Mouse (Mus musculus) thymus, adult 2 months (tissue): Measurements from ENCODE around the gene Egfl8. TPM values are rescaled to one million over a fixed set of nuclear protein-coding genes. Genes with fewer than 3 reads are reported as not detected.

ENCODE experiments used
- DNase-seq: peaks from one replicate; pipeline ENCODE4 v3.0.0; 2021
- H3K27ac ChIP-seq: fragments of 200-500 bp; 2 replicates; pipeline ENCODE4 v1.5.1; 2012; ENCODE audit warnings: low read length, control low read depth; ENCODE audit not compliant: control insufficient read depth, insufficient read depth
- H3K27me3 ChIP-seq: fragments of 200-500 bp; 2 replicates; pipeline ENCODE4 v1.6.1; 2012; ENCODE audit warnings: mild to moderate bottlenecking, low read length, moderate library complexity, mixed read lengths; ENCODE audit not compliant: control insufficient read depth, insufficient read depth
- H3K36me3 ChIP-seq: fragments of 200-500 bp; 2 replicates; pipeline ENCODE4 v1.6.1; 2012; ENCODE audit warnings: mild to moderate bottlenecking, low read length, moderate library complexity; ENCODE audit not compliant: control insufficient read depth, insufficient read depth
- H3K4me1 ChIP-seq: fragments of 200-500 bp; replicated peaks from 2 replicates; pipeline ENCODE4 v1.6.1; 2012; ENCODE audit warnings: low read length; ENCODE audit not compliant: control insufficient read depth, insufficient read depth
- H3K4me3 ChIP-seq: fragments of 200-500 bp; 2 replicates; pipeline ENCODE4 v1.5.1; 2012; ENCODE audit warnings: mild to moderate bottlenecking, low read length, control low read depth, moderate library complexity; ENCODE audit not compliant: control insufficient read depth, insufficient read depth
- CTCF ChIP-seq: fragments of 200-500 bp; IDR thresholded peaks from 2 replicates; pipeline ENCODE4 v1.5.1; 2012; ENCODE audit warnings: mild to moderate bottlenecking, control low read depth, low read length, moderate library complexity, borderline replicate concordance; ENCODE audit not compliant: control insufficient read depth, poor library complexity, insufficient read depth; ENCODE audit errors: extremely low read depth
- POLR2A ChIP-seq: fragments of 200-500 bp; IDR thresholded peaks from 2 replicates; pipeline ENCODE4 v1.6.1; 2012; ENCODE audit warnings: mild to moderate bottlenecking, low read length, control low read depth, moderate library complexity; ENCODE audit not compliant: control insufficient read depth, poor library complexity, insufficient read depth; ENCODE audit errors: extremely low read depth
- WGBS: fragments of 180-500 bp; shearing (Covaris S2); methylation state at CpG from one replicate; pipeline ENCODE4 v1.1.7; 2018; 5-methylcytosine and 5-hydroxymethylcytosine counted together
- polyA plus RNA-seq: library from polyadenylated mRNA; depleted of rRNA; stranded (reverse); fragments of >200 nt; gene quantifications from 2 replicates; pipeline ENCODE4 v1.2.3, GENCODE M21; 2012

Gene Egfl8
- polyA plus RNA-seq, 1 experiment, result 16.0 TPM

- no peak for DNase-seq
- no peaks in the 10 kb centered on the region for H3K36me3 ChIP-seq
- peak overlapping the region; percentile 68 for H3K27ac ChIP-seq
- no peak for TF ChIP-seq POLR2A
- TF ChIP-seq CTCF, result no peak
- peak overlapping the region; percentile 62 for H3K4me3 ChIP-seq
- 27% methylated on average over 24 of the region's 24 CpGs for WGBS
- no peaks in the 10 kb centered on the region for H3K27me3 ChIP-seq
- H3K4me1 ChIP-seq, result peaks cover 36% of the 10 kb centered on the region
Observed at GRCm38 (mm10) chr17:34604511-34605237, 11.1 kb downstream of the Egfl8 start.

- Histone ChIP-seq H3K36me3 (no peaks in the 10 kb centered on the region), H3K4me1 (peaks cover 36% of the 10 kb centered on the region), H3K27me3 (no peaks in the 10 kb centered on the region), H3K4me3 (peak within 1 kb of the TSS; percentile 87), H3K27ac (peak within 1 kb of the TSS; percentile 84)
- under 1% methylated on average over 35 of the region's 35 CpGs for WGBS
- TF ChIP-seq POLR2A, result peak; percentile 79
- TF ChIP-seq CTCF, result 0 out of 2 replicates have a peak, but pooled peaks have one; percentile 62
- peak; percentile 98 for DNase-seq
Observed at GRCm38 (mm10) chr17:34604061-34604508, 11.7 kb downstream of the Egfl8 start, which contains the start of gene Agpat1. Gene Agpat1 (plus strand): TSS chr17:34604262.

GRCm38 (mm10) chr17:34603375-34604060 is 12.3 kb downstream of the Egfl8 start, which contains the start of gene Rnf5:
Gene Rnf5 (minus strand): TSS chr17:34603690.
- H3K27me3 ChIP-seq, result no peaks in the 10 kb centered on the region
- TF ChIP-seq POLR2A (peak; percentile 47), CTCF (no peak)
- peak within 1 kb of the TSS; percentile 87 for H3K4me3 ChIP-seq
- no peaks in the 10 kb centered on the region for H3K36me3 ChIP-seq
- DNase-seq, result peak; percentile 97
- 1% methylated on average over 30 of the region's 30 CpGs for WGBS
- H3K27ac ChIP-seq, result peak within 1 kb of the TSS; percentile 84
- H3K4me1 ChIP-seq, result peaks cover 32% of the 10 kb centered on the region

- DNase-seq, result no peak
- peaks cover 25% of the 10 kb centered on the region for H3K4me1 ChIP-seq
- H3K36me3 ChIP-seq, result no peaks in the 10 kb centered on the region
- H3K27me3 ChIP-seq, result no peaks in the 10 kb centered on the region
- no peak overlapping the region for H3K27ac ChIP-seq
- WGBS, result 94% methylated on average over 12 of the region's 12 CpGs
- no peak overlapping the region for H3K4me3 ChIP-seq
- TF ChIP-seq POLR2A, result no peak
- TF ChIP-seq CTCF, result no peak
Observed at GRCm38 (mm10) chr17:34601796-34602195, 14.0 kb downstream of the Egfl8 start.

GRCm38 (mm10) chr17:34599891-34600290 is 15.9 kb downstream of the Egfl8 start:
- Histone ChIP-seq H3K4me3 (no peak overlapping the region), H3K27ac (no peak overlapping the region), H3K36me3 (peaks cover 12% of the 10 kb centered on the region), H3K27me3 (no peaks in the 10 kb centered on the region), H3K4me1 (peaks cover 14% of the 10 kb centered on the region)
- no peak for DNase-seq
- WGBS, result 93% methylated on average over 9 of the region's 9 CpGs
- TF ChIP-seq POLR2A (no peak), CTCF (no peak)

GRCm38 (mm10) chr17:34597566-34598095 is 18.1 kb downstream of the Egfl8 start, which contains the start of gene Ager:
Gene Ager (plus strand): TSS chr17:34597862.
- no peaks in the 10 kb centered on the region for H3K27me3 ChIP-seq
- H3K4me3 ChIP-seq, result no peak within 1 kb of the TSS
- H3K27ac ChIP-seq, result no peak within 1 kb of the TSS
- H3K36me3 ChIP-seq, result peaks cover 20% of the 10 kb centered on the region
- 69% methylated on average over 6 of the region's 6 CpGs for WGBS
- H3K4me1 ChIP-seq, result peaks cover 22% of the 10 kb centered on the region
- no peak for DNase-seq
- TF ChIP-seq CTCF, result no peak
- no peak for TF ChIP-seq POLR2A

GRCm38 (mm10) chr17:34596098-34596497 is 19.7 kb downstream of the Egfl8 start:
- WGBS, result 91% methylated on average over 8 of the region's 8 CpGs
- Histone ChIP-seq H3K4me1 (peaks cover 15% of the 10 kb centered on the region), H3K27me3 (no peaks in the 10 kb centered on the region), H3K27ac (no peak overlapping the region), H3K36me3 (peaks cover 20% of the 10 kb centered on the region), H3K4me3 (no peak overlapping the region)
- no peak for DNase-seq
- TF ChIP-seq POLR2A, result no peak
- TF ChIP-seq CTCF, result no peak
